Mouse (Mus musculus): ENCODE results near the gene Casr. TPM values are rescaled to one million over a fixed set of nuclear protein-coding genes. Genes with fewer than 3 reads are reported as not detected.

Casr gene
- 1 to 10 TPM; 3.9 to 4.3 TPM for total RNA-seq (2021)

DNA sequence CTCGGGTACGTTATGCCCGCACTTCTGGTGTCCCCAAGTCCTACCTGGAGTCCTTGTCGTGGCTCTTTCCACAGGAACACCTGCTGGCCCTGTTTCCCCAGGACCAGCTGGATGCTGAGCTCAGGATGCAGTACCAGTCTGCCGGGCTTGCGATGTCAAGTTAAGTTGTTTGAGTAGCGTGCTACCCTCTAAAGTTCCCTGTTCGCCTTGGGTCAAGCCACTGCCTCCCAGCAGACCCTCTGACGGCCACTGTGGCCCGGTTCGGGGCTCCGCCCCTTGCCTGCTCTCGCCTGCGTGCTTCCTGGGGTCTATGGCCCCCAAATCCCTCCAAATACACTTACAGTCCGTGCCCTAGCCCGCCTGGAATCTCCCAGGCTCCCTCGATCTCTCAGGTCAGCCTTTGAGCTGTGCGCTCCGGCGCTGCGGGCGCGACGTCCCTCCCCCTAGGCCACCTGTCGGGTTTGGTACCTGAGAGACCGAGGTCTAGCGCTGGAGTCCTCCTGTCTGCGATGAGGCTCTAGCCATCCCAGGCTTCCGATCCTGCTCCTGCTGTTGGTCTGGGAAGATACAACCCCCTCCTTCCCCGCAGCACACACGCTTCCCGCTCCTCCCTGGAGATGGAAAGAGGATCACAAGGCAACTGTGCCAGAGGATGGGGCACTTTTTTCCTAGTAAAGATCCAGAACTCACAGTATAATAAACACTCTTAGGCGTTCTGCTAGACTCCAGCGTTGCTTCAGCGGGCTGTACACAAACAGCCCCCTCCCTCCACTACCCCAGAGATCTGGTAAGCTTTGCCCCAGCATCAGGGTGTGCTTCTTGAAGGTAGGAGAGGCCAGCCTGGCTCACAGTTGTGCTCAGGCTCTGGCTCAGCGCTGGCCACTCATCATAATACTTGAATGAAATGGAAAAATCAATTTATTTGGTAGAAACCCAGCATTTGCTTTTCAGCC lies at the start of gene Casr:
Gene Casr (minus strand): TSS at position 756 of the 953 bp plus-strand sequence.
- DNase-seq (ENCODE audit: extremely low spot score in 1 of 2, low spot score in 1 of 2): no peak

DNA sequence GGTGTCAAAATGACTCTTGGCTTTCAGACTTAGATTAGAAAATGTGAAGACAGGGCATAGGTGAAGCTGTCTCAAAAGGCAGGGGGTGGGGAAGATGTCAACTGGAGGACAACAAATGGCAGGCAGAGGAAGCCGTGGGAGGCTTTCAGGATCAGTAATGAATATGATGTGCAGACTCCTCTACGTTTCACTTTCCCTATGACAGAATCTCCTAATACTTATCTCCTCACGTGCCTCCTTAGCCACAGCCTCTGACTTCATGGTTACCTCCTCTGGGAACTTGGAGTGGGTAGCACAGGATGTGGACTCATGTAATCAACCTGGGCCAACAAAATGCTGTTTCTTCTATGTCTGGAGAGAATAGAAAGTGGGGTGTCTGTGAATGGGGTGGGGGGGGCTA lies 40.7 kb upstream of the Casr start:
- DNase-seq (ENCODE audit: extremely low spot score in 1 of 2, low spot score in 1 of 2): no peak

- no peak for DNase-seq (ENCODE audit: extremely low spot score in 1 of 2, low spot score in 1 of 2)
Observed at GRCm38 (mm10) chr16:36598265-36598664, 36.3 kb upstream of the Casr start.

DNA sequence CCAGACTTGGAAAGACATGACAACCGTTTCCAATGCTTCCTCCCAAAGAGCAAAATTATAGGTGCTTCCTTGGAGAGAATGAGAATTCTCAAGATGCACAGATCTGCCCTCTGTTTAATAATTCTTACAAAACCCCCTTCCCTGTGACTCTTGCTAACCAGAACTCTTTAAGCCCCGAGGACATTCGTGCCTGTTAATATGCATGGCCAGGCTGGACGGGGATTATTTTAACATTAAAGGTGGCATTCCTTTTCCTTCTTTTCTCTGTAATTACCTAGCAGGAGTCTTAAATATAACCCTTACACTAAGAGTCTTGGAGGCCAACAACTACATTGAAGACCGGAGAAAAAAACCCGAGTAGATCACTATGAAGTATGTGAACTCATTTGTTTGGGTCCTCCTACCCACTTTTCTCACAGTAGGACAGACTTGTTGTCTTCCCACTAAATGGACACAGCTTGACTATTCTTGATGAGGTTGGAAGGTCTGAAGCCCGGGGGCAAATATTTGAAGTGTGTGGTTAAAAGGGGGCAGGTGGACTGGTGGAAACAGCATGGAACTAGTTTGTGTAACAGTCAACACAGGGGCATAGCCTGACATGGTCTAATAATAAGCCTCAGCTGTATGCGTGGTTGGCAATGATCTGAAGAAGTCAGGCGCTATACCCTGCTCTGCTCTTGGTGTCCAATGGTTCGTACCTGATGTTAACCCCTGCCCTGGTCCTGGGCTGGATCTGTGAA lies 34.9 kb upstream of the Casr start:
- no peak for DNase-seq (ENCODE audit: extremely low spot score in 1 of 2, low spot score in 1 of 2)

DNA sequence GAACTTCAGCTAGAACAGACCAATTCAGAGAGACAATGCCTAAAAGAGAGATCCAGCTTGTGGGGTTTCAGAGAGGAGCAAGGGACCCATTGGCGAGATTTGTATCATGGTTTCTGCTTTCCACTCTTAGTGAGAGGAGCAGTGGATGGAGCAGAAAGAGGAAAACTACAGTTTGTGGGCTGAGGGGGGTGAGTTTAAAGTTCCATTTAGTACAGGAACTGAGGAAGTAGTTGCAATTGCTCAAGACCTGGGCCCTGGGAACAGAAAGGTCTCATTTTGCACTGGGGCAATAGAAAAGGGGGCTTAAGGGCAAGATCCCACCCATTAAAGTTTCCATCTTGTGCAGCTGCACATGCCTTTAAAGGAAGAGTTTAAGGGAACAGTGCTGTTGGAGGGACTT lies 28.0 kb upstream of the Casr start:
- no peak for DNase-seq (ENCODE audit: extremely low spot score in 1 of 2, low spot score in 1 of 2)

DNA sequence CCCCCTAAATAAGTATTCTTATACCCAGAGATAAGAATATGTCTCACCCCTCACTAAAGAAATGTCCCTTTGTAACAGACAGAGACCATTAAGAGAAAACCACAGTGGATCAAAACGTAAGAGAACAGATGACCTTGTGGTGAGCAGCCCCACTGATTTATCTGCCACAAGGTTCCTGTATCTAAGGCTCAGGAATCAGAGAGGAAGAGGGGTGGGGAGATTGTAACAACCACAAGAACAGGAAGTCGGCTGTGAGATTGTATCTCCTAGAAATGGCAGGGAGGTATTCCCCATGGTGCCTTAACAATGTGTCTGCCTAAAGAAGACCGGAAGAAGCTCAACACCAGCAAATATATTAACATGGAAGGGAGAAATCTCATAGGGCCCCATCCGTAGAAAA lies 26.0 kb upstream of the Casr start:
- DNase-seq (ENCODE audit: extremely low spot score in 1 of 2, low spot score in 1 of 2): no peak

- no peak for DNase-seq (ENCODE audit: extremely low spot score in 1 of 2, low spot score in 1 of 2)
Observed at GRCm38 (mm10) chr16:36582073-36582472, 20.1 kb upstream of the Casr start.

DNA sequence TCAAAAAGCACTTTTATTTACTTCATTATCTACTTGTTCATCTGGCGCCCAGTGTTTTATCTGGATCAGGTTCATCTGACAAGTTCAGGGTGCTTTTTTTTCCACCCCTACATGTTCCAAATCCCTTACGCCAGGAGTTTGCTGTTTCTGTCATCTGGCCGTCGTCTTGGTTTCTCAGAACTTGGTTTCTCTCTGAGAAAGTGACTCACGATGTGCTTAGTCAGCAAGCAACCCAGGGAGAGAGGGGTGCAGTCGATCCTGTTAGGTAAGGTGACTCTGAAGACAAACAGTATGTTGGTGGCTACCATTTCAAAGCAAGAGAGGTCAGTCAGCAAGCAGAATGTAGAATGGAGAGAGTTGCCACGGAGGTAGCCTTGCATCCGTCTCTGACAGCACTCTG lies 10.0 kb upstream of the Casr start:
- DNase-seq (ENCODE audit: extremely low spot score in 1 of 2, low spot score in 1 of 2): no peak

- no peak for DNase-seq (ENCODE audit: extremely low spot score in 1 of 2, low spot score in 1 of 2)
Observed at GRCm38 (mm10) chr16:36559573-36559972, 2.4 kb downstream of the Casr start.

DNA sequence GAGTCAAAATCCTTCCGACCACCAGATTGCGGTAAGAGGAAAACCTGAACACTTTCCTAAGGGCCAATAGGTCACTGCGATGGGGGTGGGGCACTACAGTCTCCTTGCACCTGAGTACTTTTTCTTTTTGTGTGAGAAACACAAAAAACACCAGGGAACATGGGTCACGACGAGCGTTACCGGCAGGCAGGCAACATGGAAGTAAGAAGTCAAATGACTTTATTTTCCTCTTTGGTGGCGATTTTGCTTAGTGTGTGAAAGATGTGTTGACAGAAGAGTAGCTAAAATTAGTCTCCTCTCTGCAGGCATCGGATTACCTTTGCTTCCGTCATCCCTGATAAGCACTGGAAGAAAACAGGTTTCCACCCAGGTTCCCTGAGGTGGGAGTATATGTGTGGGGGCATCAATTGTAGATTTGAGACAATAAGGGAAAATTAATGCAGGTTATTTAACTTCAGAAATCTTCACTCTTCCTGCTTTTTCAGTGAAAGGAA lies 6.2 kb downstream of the Casr start:
- DNase-seq (ENCODE audit: extremely low spot score in 1 of 2, low spot score in 1 of 2): no peak

DNA sequence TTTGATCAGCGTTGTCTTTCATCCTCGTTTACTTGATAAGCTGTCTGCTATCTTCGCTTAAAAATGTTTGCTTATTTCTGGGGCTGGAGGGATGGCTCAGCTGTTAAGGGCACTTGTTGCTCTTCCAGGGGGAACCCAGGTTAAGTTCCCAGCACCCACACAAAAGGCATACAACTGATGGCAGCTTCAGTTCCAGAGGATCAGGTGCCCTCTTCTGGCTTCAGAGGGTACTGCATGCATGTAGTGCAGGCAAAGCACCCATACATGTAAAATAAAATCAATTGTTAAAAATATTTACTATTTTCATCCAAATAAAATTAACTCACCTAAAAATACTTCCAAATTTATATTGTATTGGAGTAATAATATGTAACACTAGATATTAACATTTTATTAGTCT lies 8.3 kb downstream of the Casr start:
- DNase-seq (ENCODE audit: extremely low spot score in 1 of 2, low spot score in 1 of 2): no peak

GRCm38 (mm10) chr16:36545333-36545732 lies 16.6 kb downstream of the Casr start:
- DNase-seq (ENCODE audit: extremely low spot score in 1 of 2, low spot score in 1 of 2): no peak

DNA sequence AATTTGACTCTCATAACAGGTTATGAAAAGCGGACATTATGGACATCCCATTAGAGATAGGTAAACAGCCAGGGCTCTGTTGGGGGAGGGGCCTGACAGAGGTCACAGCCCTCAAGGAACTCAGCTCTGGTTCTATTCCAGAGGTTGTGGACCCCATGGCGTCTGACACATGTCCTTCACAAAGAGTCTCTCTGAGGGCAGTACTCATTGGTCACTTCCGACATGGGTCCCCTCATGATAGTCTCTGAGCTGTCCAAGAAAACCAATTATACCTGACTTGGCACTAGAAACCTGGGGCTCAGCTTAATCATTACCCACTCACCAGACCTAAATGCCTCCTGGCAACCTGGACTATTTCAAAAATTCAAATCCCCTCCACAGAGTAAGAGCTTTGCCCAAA lies 18.9 kb downstream of the Casr start:
- no peak for DNase-seq (ENCODE audit: extremely low spot score in 1 of 2, low spot score in 1 of 2)

DNA sequence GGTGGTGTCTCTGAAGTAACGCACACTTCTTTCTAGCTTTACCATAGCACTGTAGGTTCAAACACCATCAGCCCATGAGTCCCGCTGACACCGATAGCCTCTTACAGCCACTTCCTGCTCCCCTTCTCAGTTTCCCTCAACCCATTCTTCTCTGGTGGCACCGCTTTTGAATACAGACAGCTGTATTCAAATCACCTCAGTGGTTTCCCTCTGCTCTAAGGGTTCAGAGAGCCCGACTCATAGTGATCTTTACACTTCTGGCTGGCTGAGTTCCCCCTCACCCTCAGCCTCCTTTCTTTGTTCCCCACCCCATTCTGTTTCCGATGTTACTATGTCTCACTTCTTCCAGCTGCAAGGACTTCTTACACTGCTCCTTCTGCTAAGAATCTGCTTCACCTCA lies 21.1 kb downstream of the Casr start:
- DNase-seq (ENCODE audit: extremely low spot score in 1 of 2, low spot score in 1 of 2): no peak

- DNase-seq (ENCODE audit: extremely low spot score in 1 of 2, low spot score in 1 of 2): no peak
Observed at GRCm38 (mm10) chr16:36532981-36533687, 28.8 kb downstream of the Casr start.

DNA sequence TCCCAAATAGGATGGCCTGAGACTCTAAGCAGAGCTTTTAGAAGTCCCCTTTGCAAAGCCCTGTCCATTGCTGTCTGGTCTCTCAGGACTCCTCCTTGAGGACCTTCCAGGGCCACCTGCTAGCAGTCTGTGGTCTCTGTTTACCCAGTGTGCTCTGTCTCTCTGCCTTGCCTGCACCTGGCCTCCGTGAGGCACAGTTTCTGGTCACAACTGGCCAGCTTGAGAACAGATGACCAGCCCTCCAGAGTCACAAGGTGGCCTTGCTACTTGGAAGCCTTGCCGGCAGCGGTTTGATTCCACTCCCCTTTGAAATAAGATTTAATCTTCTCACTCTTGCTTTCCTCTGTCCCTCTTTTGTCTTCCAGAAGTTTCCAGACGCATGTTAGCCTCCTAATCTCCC lies 29.9 kb downstream of the Casr start:
- no peak for DNase-seq (ENCODE audit: extremely low spot score in 1 of 2, low spot score in 1 of 2)

DNA sequence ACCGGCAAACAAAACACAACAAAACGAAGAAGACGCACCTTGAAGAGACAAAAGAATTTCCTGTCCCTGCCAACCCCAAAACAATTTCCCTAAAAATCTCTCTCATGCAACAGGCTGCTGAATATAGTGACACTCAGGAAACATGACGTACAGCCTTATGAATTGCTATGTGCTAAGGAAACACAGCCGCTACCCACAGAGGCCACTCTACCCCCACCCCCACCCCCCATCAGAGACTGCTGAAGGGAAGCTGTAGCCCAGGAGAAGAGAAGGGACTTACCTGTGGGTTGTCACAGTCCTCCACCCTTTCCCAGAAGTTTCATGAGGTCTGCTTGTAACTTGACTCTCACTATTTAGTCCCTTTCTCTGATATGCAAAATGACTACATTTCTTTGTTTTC lies 30.3 kb downstream of the Casr start:
- DNase-seq (ENCODE audit: extremely low spot score in 1 of 2, low spot score in 1 of 2): no peak

- DNase-seq (ENCODE audit: extremely low spot score in 1 of 2, low spot score in 1 of 2): peak in 1 of 2 experiments; percentile 11
Observed at GRCm38 (mm10) chr16:36530566-36531552, 31.1 kb downstream of the Casr start.

DNA sequence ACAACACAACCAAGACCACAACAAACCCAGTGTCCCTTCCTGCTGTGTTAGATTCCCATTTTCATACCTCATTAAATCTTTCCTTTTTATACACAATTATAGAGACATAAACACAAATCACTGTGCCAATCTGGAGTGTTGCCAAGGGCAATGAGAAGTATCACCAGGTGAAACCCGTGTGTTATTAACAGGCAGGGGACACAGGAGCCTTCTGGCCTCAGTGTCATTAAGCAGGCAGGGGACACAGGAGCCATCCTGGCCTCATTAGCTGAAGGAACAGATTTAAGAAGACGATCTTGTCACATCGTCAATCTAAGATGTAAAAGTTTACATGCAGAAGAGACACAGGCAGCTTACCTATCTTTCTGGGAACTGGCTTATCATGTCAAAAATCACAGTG lies 33.1 kb downstream of the Casr start:
- no peak for DNase-seq (ENCODE audit: extremely low spot score in 1 of 2, low spot score in 1 of 2)
